Mouse (Mus musculus) monocyte, adult 2 months (primary cell): ENCODE measurements around the gene Sertad2.
A peak's percentile ranks its signal among the peaks of the same experiment; 100 is the strongest.

Experiments
- DNase-seq, 2 experiments: peaks; one replicate each; pipeline ENCODE4 v3.0.0; 2022; ENCODE audit warnings: low spot score in 2 of 2, low read depth in 1 of 2

The Sertad2 gene

DNA sequence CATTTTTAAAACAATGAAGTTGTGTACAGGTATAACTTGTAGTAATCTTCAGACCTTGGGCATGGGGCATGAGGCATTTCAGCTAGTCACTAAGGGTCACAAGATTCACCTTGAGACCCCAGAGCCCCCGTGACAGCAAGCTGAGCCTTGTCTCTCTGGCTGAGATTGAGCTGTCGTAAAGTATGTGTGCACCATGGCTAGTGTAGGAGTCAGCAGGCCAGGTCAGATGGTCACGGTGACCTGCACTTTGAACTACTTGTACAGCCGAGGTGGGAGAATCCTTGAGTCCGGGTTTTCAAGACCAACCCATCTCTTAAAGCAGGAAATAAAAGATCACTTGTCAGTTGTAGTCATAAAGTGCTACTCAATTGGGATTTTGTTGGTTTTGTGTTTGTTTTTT is 100.1 kb downstream of the Sertad2 start:
- no peak for DNase-seq

GRCm38 (mm10) chr11:20644166-20644565 is 101.1 kb downstream of the Sertad2 start:
- DNase-seq = no peak

GRCm38 (mm10) chr11:20644872-20645271 is 101.8 kb downstream of the Sertad2 start:
- DNase-seq = no peak

DNA sequence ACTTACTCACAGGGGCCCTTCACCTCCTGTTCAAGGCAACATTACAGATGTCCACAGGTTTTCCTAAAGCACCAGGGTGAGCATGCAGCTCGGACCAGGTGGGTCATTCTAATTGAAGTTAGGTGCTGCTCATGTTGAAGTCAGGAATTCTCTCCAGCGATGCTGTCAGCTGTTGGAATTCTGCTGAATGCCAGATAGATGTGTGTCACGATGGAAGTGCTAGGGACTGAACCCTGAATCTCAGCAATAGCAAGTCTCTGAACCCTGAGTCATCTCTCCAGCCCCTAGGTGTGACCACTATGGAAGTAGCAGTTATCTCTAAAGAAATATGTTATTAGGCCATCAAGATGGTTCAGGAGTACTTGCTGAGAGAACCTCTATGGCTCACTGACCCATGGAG is 102.5 kb downstream of the Sertad2 start:
- DNase-seq = no peak

DNA sequence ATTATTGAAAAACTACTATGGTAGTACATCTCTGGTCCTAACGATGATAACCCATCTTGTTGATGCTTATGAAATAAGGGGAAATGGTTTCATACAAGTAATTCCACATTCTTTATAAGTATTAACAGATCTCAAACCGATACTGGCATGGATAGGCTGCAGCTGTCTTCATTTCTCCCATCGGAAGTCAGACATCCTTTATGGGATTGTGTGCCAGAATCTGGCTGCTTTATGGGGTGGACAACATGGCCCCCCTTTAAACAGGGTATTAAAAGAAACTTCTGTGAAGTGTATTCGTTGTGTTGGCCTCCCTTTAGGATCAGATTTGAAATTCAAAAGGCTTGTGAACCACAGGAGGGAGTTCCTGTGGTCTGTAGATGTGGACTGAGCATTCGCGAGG is 103.1 kb downstream of the Sertad2 start:
- no peak for DNase-seq

DNA sequence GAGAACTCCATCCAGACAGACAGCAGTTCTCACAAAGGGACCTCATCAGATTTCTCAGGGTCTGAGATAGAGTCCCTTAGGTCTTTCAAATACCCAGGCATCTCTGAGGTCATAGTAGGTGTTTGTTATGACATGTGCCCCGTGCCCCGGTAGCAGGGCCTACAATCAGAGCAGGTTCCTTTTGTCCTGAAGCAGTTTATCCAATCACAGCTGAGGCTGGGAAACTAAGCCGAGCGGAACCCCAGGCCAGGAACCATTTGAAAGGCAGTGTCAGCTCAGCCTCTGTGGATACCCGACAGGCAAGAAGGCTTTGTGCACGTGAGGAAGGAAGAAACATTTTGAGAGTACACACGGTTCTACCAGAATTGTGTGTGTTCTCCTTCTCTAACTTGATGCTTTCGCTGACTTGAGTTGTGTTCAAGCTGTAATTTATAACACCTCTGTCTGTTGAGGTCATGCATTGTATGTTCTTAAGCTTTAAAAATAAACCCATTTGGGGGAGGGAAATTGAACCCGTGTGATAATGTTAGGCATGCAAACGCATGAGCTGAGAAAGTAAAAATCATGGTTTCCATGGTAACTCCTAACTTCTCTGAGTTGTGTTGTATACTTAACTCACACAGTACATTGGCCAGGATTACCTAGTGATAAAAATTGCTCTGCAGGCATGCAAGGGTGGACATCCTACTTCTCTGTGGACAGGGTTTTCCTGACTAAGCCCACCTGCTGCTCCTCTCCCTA is 104.1 kb downstream of the Sertad2 start:
- DNase-seq = no peak

- no peak for DNase-seq
Measured at GRCm38 (mm10) chr11:20647902-20648625, 105.0 kb downstream of the Sertad2 start.

DNA sequence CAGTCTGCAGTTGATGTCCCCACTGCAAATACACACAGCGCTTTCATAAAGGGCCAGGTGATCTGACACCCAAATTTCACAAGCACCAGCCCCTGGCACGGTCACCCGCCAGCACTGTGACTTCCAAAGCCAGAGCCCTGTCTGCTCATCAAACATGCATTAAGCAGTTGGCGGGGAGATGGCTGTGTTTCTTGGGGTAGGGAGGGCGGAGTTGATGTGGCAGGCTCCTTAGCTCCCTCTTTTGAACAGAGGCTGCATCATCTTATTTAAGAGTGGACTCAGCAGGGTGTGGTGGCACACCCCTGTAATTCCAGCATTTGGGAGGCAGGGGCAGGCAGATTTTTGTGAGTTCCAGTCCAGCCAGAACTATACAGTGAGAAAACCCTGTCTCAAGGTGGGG is 106.4 kb downstream of the Sertad2 start:
- no peak for DNase-seq

GRCm38 (mm10) chr11:20650006-20650639 is 107.1 kb downstream of the Sertad2 start:
- DNase-seq = no peak

DNA sequence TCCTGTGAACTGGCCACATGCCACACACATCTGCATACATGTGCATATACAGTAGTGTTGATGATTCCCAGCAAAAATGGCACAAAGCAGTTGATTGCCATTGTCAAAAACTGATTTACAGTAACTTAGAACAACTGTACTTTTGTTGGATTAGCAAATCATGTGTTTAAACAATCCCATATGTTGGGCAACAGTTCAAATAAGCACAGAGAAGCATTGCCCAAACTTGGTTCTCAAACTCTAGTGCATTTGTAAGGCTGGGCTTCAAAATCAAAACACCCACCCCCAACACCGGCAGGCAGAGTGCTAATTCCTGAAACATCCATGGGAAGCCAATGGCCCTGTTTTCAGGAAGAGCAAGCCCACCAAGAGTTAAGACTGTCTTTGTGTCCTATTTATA is 108.1 kb downstream of the Sertad2 start:
- no peak for DNase-seq

DNA sequence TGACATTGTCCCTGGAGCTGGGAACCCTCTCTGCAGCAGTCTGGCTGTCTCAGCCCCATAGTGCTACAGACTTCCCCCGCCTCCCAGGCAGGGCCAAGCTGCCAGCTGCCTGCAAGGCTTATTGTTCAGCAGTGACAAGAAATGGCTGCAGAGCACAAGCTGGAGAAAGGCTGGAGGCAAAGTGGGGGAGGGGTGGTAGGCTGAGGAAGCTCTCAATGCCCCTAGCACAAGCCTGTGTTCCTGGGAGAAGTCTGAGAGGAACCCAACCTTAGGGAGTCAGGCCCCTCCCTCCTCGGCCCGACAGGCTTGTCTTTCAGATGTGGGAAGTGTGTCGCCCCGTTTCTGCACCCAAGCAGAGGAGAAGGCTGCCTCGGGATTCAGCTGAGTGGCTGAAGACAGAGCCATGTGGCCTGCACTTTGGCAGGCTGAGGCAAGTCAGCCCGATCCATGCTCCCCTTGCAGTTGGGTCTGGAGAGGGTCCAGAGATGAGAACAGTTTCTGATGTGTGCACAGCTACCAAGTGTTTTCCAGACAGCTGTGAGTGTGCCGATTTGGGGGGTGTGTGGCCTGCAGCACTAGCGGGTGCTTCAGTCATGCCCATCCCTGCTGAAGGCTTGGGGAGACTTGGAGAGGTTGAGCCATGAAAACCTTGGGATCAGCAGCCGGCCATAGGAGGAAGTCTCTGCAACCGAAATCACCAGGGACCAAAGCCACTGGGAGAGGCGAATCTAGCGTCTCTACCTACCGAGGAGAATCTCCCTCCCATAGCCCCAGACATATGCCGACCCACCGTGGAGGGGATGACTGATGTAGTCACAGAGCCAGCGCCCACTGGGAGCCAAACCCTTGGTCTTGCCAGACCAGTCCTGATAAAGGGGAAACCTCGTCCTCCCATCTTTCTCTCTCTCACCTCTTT is 113.0 kb downstream of the Sertad2 start:
- no peak for DNase-seq

GRCm38 (mm10) chr11:20656711-20657057 is 113.6 kb downstream of the Sertad2 start:
- no peak for DNase-seq

- DNase-seq = no peak
Measured at GRCm38 (mm10) chr11:20659094-20659493, 116.0 kb downstream of the Sertad2 start.

- no peak for DNase-seq
Measured at GRCm38 (mm10) chr11:20660111-20661097, 117.4 kb downstream of the Sertad2 start.

- peak in 1 of 2 experiments; percentile 11 for DNase-seq
Measured at GRCm38 (mm10) chr11:20661652-20662051, 118.6 kb downstream of the Sertad2 start.

- no peak for DNase-seq
Measured at GRCm38 (mm10) chr11:20662811-20663210, 119.8 kb downstream of the Sertad2 start.

DNA sequence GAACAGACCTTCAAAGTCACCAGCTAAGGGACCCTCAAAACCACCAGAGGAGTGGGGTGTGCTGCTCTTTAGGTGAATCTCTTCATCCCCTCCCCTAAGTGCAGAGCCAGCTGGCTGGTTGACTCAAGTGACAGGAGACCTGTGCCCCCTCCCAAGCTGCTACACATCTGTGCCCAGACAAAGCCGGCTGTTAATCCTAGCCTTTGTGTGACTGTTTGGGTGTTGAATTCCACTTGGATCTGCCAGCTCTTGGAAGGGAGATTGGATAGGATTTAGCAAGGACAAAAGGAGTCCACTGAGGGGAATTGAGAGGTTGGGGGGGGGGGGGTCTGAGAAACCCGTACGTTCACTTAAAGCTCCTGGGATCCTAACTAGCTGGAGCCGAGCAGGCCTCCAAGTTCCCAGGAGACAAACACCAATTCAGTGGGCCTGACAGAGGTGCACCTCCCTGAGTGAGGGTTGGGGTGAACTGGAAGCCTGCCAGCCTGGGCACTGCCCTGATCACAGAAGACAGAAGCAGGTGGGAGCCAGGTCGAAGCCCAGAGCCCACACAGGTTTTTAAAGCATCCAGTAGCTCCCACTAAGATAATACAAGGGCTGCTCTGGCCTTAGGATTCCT is 120.6 kb downstream of the Sertad2 start:
- no peak for DNase-seq

DNA sequence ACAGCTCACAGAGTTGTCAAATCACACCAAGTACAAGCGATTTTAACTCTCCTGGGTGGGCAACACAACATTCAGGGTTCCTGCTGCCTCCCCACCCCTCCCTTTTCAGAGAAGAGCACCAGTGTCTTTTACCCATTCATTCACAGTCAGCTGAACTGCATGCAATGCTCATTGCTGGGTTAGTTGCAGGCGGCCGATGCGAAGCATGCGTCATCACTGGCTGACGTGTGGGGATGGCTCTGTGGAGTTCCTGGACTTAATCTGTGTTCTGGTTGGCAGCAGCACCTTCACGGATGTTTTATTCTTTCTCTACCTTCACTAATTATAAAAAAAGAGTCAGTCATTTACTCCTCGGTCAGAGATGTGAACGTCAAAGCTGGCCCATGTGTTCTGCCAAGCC is 121.8 kb downstream of the Sertad2 start:
- no peak for DNase-seq

GRCm38 (mm10) chr11:20671789-20672392 is 128.8 kb downstream of the Sertad2 start:
- no peak for DNase-seq
